ENCODE assay signal across 8 mouse cellular contexts in the genomic region with DNA sequence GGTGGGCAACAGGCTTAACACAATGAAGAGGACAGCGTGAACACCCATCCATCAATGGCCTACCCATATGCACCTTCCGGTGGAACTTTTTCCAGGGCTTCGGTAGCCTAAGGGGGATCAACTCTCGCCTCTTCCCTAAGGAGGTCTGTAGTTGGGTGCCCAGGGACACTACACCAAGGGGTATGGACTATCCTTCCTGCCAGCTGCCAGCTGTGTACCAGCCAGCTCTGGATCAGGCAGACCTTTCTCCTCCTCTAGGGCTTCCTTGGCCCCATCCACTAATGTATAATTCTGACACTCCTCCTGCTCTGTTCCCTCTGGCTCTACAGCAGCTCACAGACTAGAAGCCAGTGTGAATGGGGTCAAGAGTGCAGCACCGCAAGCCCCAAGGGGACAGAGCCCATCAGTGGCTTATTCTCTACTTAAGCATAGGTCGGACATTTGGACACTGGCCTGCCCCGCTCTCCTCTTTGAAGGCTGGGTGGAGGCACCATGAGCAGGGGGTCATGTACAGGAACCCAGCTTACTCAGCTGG. TPM values are rescaled to one million over a fixed set of nuclear protein-coding genes. Genes with fewer than 3 reads are reported as not detected.
DNase-seq lines count a peak whose midpoint lies in the region; ATAC-seq and TF ChIP-seq lines count a peak whose summit lies in the region.

No protein-coding gene starts in this region.

- no peak for ATAC-seq in intestine, embryonic 15.5 days
- ATAC-seq in neural tube, embryonic 13.5 days (ENCODE audit: low read depth), result no peak

- TF ChIP-seq CTCF in lung, adult 2 months (IDR thresholded peaks at IDR 0.05; ENCODE audit: insufficient read depth, low read length), result no peak

- 32% methylated on average over 7 of the region's 7 CpGs for WGBS in lung, adult 2 months
- 54% methylated on average over 7 of the region's 7 CpGs for WGBS in intestine, embryonic 15.5 days
- 77% methylated on average over 7 of the region's 7 CpGs for WGBS in neural tube, embryonic 13.5 days

- peak overlapping the region; percentile 79 for H3K4me2 ChIP-seq in intestine, embryonic 15.5 days (replicated peaks)
- H3K4me2 ChIP-seq in neural tube, embryonic 13.5 days, result peak overlapping the region; percentile 46

- H3K4me3 ChIP-seq in lung, adult 2 months (replicated peaks; ENCODE audit: extremely low read depth, low read depth, low read length), result peak overlapping the region; percentile 64
- H3K4me3 ChIP-seq in intestine, embryonic 15.5 days (replicated peaks), result peak overlapping the region; percentile 53
- H3K4me3 ChIP-seq in neural tube, embryonic 13.5 days, result peak overlapping the region; percentile 35

- peak overlapping the region; percentile 67 for H3K9ac ChIP-seq in intestine, embryonic 15.5 days
- H3K9ac ChIP-seq in neural tube, embryonic 13.5 days, result peak overlapping the region; percentile 63

- H3K27ac ChIP-seq in intestine, embryonic 15.5 days, result peak overlapping the region; percentile 96
- H3K27ac ChIP-seq in neural tube, embryonic 13.5 days (replicated peaks), result peak overlapping the region; percentile 83

- no peak for DNase-seq in lung, adult 2 months
- DNase-seq in lung, postnatal 14 days, result no peak
- peak; percentile 28 for DNase-seq in embryo, embryonic 9.5 days (ENCODE audit: extremely low spot score)
- DNase-seq in c-Kit-positive CD71-positive TER-119-positive erythroid progenitor cells, embryonic 14.5 days (ENCODE audit: low spot score), result no peak
- no peak for DNase-seq in cerebellum, postnatal 36 days
- DNase-seq in adrenal gland, adult 18-20 months (ENCODE audit: low spot score in 2 of 2), result no peak

- peaks cover 22% of the 10 kb centered on the region for H3K36me3 ChIP-seq in intestine, embryonic 15.5 days
- no peaks in the 10 kb centered on the region for H3K36me3 ChIP-seq in neural tube, embryonic 13.5 days

- no peaks in the 10 kb centered on the region for H3K27me3 ChIP-seq in intestine, embryonic 15.5 days (replicated peaks)
- no peaks in the 10 kb centered on the region for H3K27me3 ChIP-seq in neural tube, embryonic 13.5 days

- no peaks in the 10 kb centered on the region for H3K9me3 ChIP-seq in intestine, embryonic 15.5 days
- H3K9me3 ChIP-seq in neural tube, embryonic 13.5 days, result no peaks in the 10 kb centered on the region

- peaks cover 35% of the 10 kb centered on the region for H3K4me1 ChIP-seq in lung, adult 2 months (ENCODE audit: control insufficient read depth, insufficient read depth, low read length)
- peaks cover 48% of the 10 kb centered on the region for H3K4me1 ChIP-seq in intestine, embryonic 15.5 days (replicated peaks)
- peaks cover 43% of the 10 kb centered on the region for H3K4me1 ChIP-seq in neural tube, embryonic 13.5 days (replicated peaks)

- TF ChIP-seq POLR2A in lung, adult 2 months (IDR thresholded peaks at IDR 0.05; ENCODE audit: borderline replicate concordance, extremely low read depth, low read depth, low read length), result no peak

RNA-seq across cellular contexts. Expression of gene Emilin1, which starts 1.0 kb away (rescaled TPM):
- polyA plus RNA-seq in lung, adult 2 months (2012; rRNA removed), result 89.9 and 107 TPM in 2 replicates
- 183 and 190 TPM in 2 replicates for polyA plus RNA-seq in intestine, embryonic 15.5 days (2015; fragmentation: Nextera tagmentation; extraction: Ambion mirVana)
- 30.7 and 43.9 TPM in 2 replicates for polyA plus RNA-seq in neural tube, embryonic 13.5 days (2015; fragmentation: Nextera tagmentation; extraction: Ambion mirVana)
- 10 to 100 TPM; 36.3 to 38.9 TPM for total RNA-seq in adrenal gland, adult 18-20 months (2021)

RNA-seq across cellular contexts. Expression of gene Ost4, which starts 6.6 kb away (rescaled TPM):
- 218 and 230 TPM in 2 replicates for polyA plus RNA-seq in lung, adult 2 months (2012; rRNA removed)
- 449 and 476 TPM in 2 replicates for polyA plus RNA-seq in intestine, embryonic 15.5 days (2015; fragmentation: Nextera tagmentation; extraction: Ambion mirVana)
- 258 and 278 TPM in 2 replicates for polyA plus RNA-seq in neural tube, embryonic 13.5 days (2015; fragmentation: Nextera tagmentation; extraction: Ambion mirVana)
- 100 to 1,000 TPM; 219 to 254 TPM for total RNA-seq in adrenal gland, adult 18-20 months (2021)

RNA-seq across cellular contexts. Expression of gene Khk, which starts 7.1 kb away (rescaled TPM):
- polyA plus RNA-seq in lung, adult 2 months (2012; rRNA removed), result 39.0 and 46.6 TPM in 2 replicates
- 23.3 and 26.9 TPM in 2 replicates for polyA plus RNA-seq in intestine, embryonic 15.5 days (2015; fragmentation: Nextera tagmentation; extraction: Ambion mirVana)
- polyA plus RNA-seq in neural tube, embryonic 13.5 days (2015; fragmentation: Nextera tagmentation; extraction: Ambion mirVana), result 11.4 and 11.9 TPM in 2 replicates
- total RNA-seq in adrenal gland, adult 18-20 months (2021), result 10 to 100 TPM; 58.3 to 59.0 TPM

RNA-seq across cellular contexts. Expression of gene Agbl5, which starts 25.7 kb away (rescaled TPM):
- 19.2 and 20.8 TPM in 2 replicates for polyA plus RNA-seq in lung, adult 2 months (2012; rRNA removed)
- 13.9 and 16.4 TPM in 2 replicates for polyA plus RNA-seq in intestine, embryonic 15.5 days (2015; fragmentation: Nextera tagmentation; extraction: Ambion mirVana)
- polyA plus RNA-seq in neural tube, embryonic 13.5 days (2015; fragmentation: Nextera tagmentation; extraction: Ambion mirVana), result 25.8 and 29.3 TPM in 2 replicates
- total RNA-seq in adrenal gland, adult 18-20 months (2021), result 1 to 10 TPM; 8.3 TPM

RNA-seq across cellular contexts. Expression of gene Cgref1, which starts 31.2 kb away (rescaled TPM):
- polyA plus RNA-seq in lung, adult 2 months (2012; rRNA removed), result 2.7 and 5.7 TPM in 2 replicates
- polyA plus RNA-seq in intestine, embryonic 15.5 days (2015; fragmentation: Nextera tagmentation; extraction: Ambion mirVana), result 36.1 and 42.8 TPM in 2 replicates
- polyA plus RNA-seq in neural tube, embryonic 13.5 days (2015; fragmentation: Nextera tagmentation; extraction: Ambion mirVana), result 33.7 and 38.1 TPM in 2 replicates
- 1 to 10 TPM; 1.0 to 1.9 TPM for total RNA-seq in adrenal gland, adult 18-20 months (2021)
